Mouse (Mus musculus) C2C12 (cell line): ENCODE data around the gene Pik3r5. TPM values are rescaled to one million over a fixed set of nuclear protein-coding genes. Genes with fewer than 3 reads are reported as not detected.

Experiments
- H3K27me3 ChIP-seq: one replicate; pipeline ENCODE4 v1.6.1; 2011; ENCODE audit not compliant: control insufficient read depth, insufficient read depth, insufficient read length
- H3K36me3 ChIP-seq: one replicate; pipeline ENCODE4 v1.6.1; 2011; ENCODE audit not compliant: control insufficient read depth, insufficient read depth
- H3K4me3 ChIP-seq: one replicate; pipeline ENCODE4 v1.5.1; 2011; ENCODE audit warnings: mild to moderate bottlenecking, control low read depth; ENCODE audit not compliant: poor library complexity, insufficient read depth, severe bottlenecking
- H3K79me2 ChIP-seq: one replicate; pipeline ENCODE4 v1.6.1; 2011; ENCODE audit not compliant: control insufficient read depth, insufficient read depth
- H3K79me3 ChIP-seq: one replicate; pipeline ENCODE4 v1.6.1; 2011; ENCODE audit warnings: low read depth, control low read depth
- H3ac ChIP-seq: one replicate; pipeline ENCODE3; 2011; ENCODE audit warnings: low read depth; ENCODE audit not compliant: control insufficient read depth, insufficient read length
- CEBPB ChIP-seq: IDR thresholded peaks from one replicate; pipeline ENCODE4 v1.6.1; 2011; ENCODE audit warnings: low read depth, mild to moderate bottlenecking, control low read depth, moderate library complexity
- CTCF ChIP-seq: IDR thresholded peaks from one replicate; pipeline ENCODE4 v1.5.1; 2011; ENCODE audit not compliant: control insufficient read depth, insufficient read depth, insufficient read length
- FOSL1 ChIP-seq: IDR thresholded peaks from one replicate; pipeline ENCODE4 v1.8.0; 2011; ENCODE audit warnings: mild to moderate bottlenecking, low read length; ENCODE audit not compliant: poor library complexity, insufficient read depth, severe bottlenecking
- MAX ChIP-seq: IDR thresholded peaks from one replicate; pipeline ENCODE4 v1.6.1; 2011; ENCODE audit warnings: mild to moderate bottlenecking, control low read depth
- MYOD1 ChIP-seq: IDR thresholded peaks from one replicate; pipeline ENCODE4 v1.6.1; 2011; ENCODE audit warnings: low read depth; ENCODE audit not compliant: control insufficient read depth, insufficient read length
- MYOG ChIP-seq: IDR thresholded peaks from one replicate; pipeline ENCODE4 v1.6.1; 2011; ENCODE audit not compliant: control insufficient read depth, insufficient read length; ENCODE audit errors: extremely low read depth
- USF1 ChIP-seq: IDR thresholded peaks from one replicate; pipeline ENCODE4 v1.6.1; 2011; ENCODE audit warnings: low read depth, mild to moderate bottlenecking, control low read depth, moderate library complexity
- polyA plus RNA-seq: library from polyadenylated mRNA; unstranded; fragments of >200 nt; fragmentation: generic; extraction: Trizol; gene quantifications from one replicate; pipeline ENCODE4 v1.2.1, GENCODE M21; 2012; ENCODE audit warnings: missing spikeins

The Pik3r5 gene
- polyA plus RNA-seq, 1 experiment = 0.89 TPM

DNA sequence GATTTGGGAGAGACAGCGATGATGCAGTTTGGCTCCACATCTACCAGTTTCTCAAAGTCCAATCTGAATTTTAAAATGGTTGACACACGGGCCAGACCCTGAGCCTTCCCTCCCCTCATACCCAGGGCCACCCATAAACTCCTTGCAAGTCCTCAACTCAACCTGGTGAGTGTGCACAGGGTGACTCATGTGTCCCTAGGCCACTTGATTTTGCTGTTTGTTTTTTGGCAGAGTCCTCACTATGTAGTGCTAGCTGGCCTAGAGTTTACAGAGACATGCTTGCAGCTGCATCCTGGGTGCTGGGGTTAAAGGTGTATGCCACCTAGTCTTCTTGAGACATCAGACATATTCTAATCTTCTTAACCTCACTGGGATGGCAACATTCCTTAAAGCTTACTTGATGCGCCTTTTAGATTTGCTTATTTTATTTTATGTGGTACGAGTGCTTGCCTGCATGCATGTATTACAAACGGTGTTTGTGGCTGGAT lies 4.8 kb upstream of the Pik3r5 start:
- Histone ChIP-seq H3K4me3 (no peak overlapping the region), H3K79me3 (no peaks in the 10 kb centered on the region), H3K79me2 (no peaks in the 10 kb centered on the region), H3K27me3 (no peaks in the 10 kb centered on the region), H3K36me3 (no peaks in the 10 kb centered on the region), H3ac (no peak overlapping the region)
- TF ChIP-seq MAX (no peak), CEBPB (no peak), USF1 (no peak), CTCF (no peak), MYOG (no peak), MYOD1 (no peak), FOSL1 (no peak)

DNA sequence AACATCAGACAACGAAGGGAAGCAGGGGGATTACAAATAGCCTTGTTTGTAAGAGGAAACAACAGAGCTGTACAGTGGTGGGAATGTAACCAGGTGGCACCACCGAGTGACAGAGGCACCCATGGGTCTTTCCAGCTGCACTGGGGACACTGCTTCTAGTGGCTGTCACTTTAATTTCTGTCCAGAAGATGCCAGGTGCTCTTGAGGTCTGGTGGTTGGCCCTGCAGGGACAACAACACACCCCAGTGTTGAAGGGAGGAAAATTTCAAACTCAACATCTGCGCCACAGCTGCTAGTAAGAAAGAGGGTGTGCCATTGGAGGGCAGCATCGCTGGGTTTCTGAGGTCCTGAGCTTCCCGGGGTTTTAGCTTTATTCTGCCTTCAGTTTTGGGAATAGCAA lies 1.3 kb upstream of the Pik3r5 start:
- Histone ChIP-seq H3K79me3 (no peaks in the 10 kb centered on the region), H3K36me3 (no peaks in the 10 kb centered on the region), H3K79me2 (no peaks in the 10 kb centered on the region), H3K4me3 (no peak overlapping the region), H3ac (no peak overlapping the region), H3K27me3 (no peaks in the 10 kb centered on the region)
- TF ChIP-seq USF1 (no peak), MYOD1 (no peak), MAX (no peak), CTCF (no peak)

DNA sequence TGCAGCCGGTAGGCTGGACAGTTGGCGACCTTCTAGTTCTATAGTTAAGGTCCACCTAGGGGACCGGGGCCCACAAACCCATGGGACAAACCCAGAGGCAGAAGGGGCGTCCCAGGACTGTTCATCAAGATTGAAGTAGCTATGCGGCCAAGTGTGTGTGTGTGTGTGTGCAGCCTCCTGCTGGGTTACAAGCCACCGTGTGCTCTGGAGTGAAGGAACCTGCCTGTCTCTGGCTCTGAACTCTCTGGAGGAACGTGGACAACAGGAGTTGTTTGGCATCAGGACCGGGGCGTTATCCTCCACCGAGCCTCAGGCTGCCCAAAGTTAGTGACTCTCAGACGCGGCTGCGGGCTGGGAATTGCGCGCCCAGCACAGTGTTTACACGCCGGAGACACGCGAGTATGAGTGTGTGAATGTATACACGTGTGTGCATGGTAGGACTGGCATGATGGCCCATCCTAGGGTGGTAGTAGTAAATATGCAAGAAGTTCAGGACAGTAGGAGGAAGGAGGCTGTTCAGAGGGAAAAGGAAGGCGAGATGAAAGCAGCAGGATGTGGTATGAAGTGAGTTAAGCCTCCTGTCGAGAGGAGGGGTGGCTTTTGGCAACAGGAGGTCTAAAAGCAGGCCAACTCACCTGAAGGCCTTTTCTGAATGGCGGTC lies 570 bp downstream of the Pik3r5 start:
- H3K27me3 ChIP-seq = no peaks in the 10 kb centered on the region
- no peaks in the 10 kb centered on the region for H3K79me2 ChIP-seq
- no peaks in the 10 kb centered on the region for H3K36me3 ChIP-seq
- no peak overlapping the region for H3ac ChIP-seq
- H3K4me3 ChIP-seq = no peak overlapping the region
- no peaks in the 10 kb centered on the region for H3K79me3 ChIP-seq
- TF ChIP-seq MYOD1 = no peak
- TF ChIP-seq MYOG = no peak
- TF ChIP-seq CEBPB = no peak
- no peak for TF ChIP-seq MAX
- no peak for TF ChIP-seq FOSL1
- no peak for TF ChIP-seq USF1

DNA sequence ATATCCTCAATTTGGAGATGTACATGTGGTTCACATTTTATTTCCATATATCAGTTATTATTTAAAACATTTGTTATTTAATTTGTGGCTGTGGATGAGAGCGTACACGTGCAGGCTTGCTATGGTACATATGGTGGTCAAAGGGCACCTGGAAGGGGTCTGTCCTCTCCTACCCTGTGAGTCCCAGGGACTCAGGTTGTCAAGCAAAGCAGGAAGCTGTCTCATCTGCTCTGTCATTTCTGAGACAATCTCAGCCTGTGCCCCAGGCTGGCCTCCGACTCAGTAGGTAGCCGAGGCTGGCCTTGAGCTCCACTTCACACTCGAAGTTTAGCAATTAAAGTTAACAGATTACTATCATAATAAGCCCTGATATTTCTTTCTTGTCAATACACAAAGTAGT lies 1.6 kb downstream of the Pik3r5 start:
- Histone ChIP-seq H3K27me3 (no peaks in the 10 kb centered on the region), H3K79me3 (no peaks in the 10 kb centered on the region), H3K36me3 (no peaks in the 10 kb centered on the region), H3K79me2 (no peaks in the 10 kb centered on the region), H3ac (no peak overlapping the region), H3K4me3 (no peak overlapping the region)
- no peak for TF ChIP-seq CEBPB
- TF ChIP-seq MYOD1 = no peak
- no peak for TF ChIP-seq MAX
- no peak for TF ChIP-seq USF1
- TF ChIP-seq MYOG = no peak
- no peak for TF ChIP-seq CTCF
- no peak for TF ChIP-seq FOSL1

DNA sequence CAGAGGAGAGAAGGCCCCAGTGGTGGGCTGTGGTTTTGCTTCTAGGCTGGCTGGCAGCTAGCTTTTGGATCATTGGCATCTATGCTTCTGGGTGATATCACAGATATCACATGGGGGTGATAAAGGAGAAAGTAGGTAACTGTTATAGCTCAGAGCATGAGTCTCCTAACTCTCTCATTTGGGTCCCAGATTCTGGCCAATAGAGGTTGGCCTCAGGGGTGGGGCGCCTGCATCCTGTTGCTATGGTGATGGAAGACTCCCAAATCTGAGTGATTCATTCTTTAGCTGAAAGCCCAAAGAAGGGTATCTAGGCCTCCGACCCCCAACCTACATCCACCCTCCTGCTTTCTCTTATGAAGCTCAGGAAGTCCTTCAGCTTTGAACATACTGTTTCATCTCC lies 2.8 kb downstream of the Pik3r5 start:
- Histone ChIP-seq H3K36me3 (no peaks in the 10 kb centered on the region), H3ac (no peak overlapping the region), H3K79me2 (no peaks in the 10 kb centered on the region), H3K4me3 (no peak overlapping the region), H3K27me3 (no peaks in the 10 kb centered on the region), H3K79me3 (no peaks in the 10 kb centered on the region)
- no peak for TF ChIP-seq CEBPB
- TF ChIP-seq USF1 = no peak
- TF ChIP-seq MYOD1 = no peak
- no peak for TF ChIP-seq MAX
- no peak for TF ChIP-seq MYOG
- no peak for TF ChIP-seq FOSL1
- no peak for TF ChIP-seq CTCF

DNA sequence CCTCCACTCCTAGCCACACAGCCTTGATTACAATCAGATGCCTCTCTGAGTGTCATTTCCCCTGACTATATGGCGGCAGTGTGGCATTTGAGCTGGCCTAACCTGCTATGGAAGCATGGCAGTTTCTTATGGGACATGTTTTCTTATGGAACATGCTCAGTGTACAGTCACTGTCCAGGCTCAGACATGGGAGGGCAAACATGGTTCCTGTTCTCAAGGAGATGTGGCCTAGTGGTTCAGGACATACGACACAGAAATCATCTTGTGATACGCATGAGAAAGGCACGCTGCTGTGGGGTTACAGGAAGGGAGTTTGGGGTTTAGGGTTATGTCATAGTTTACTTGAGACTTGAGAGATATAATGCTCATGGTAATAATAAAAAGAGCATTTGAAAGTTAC lies 3.7 kb downstream of the Pik3r5 start:
- no peaks in the 10 kb centered on the region for H3K79me2 ChIP-seq
- no peaks in the 10 kb centered on the region for H3K27me3 ChIP-seq
- no peaks in the 10 kb centered on the region for H3K79me3 ChIP-seq
- no peak for TF ChIP-seq FOSL1
- TF ChIP-seq CEBPB = no peak
- no peak for TF ChIP-seq MAX
- TF ChIP-seq USF1 = no peak
- TF ChIP-seq MYOG = no peak
- no peak for TF ChIP-seq MYOD1
- TF ChIP-seq CTCF = no peak
- no peaks in the 10 kb centered on the region for H3K36me3 ChIP-seq
- no peak overlapping the region for H3K4me3 ChIP-seq
- no peak overlapping the region for H3ac ChIP-seq
